Mouse (Mus musculus) urinary bladder, postnatal 25 days (tissue): ENCODE data around the gene Snapin.

Experiments used
- DNase-seq: peaks from one replicate; pipeline ENCODE4 v3.0.0; 2022; ENCODE audit warnings: low spot score

Snapin gene

GRCm38 (mm10) chr3:90505216-90505615 is 14.4 kb upstream of the Snapin start:
- DNase-seq = no peak

GRCm38 (mm10) chr3:90503444-90503843 is 12.6 kb upstream of the Snapin start:
- DNase-seq = no peak

GRCm38 (mm10) chr3:90497597-90497996 is 6.8 kb upstream of the Snapin start:
- no peak for DNase-seq

DNA sequence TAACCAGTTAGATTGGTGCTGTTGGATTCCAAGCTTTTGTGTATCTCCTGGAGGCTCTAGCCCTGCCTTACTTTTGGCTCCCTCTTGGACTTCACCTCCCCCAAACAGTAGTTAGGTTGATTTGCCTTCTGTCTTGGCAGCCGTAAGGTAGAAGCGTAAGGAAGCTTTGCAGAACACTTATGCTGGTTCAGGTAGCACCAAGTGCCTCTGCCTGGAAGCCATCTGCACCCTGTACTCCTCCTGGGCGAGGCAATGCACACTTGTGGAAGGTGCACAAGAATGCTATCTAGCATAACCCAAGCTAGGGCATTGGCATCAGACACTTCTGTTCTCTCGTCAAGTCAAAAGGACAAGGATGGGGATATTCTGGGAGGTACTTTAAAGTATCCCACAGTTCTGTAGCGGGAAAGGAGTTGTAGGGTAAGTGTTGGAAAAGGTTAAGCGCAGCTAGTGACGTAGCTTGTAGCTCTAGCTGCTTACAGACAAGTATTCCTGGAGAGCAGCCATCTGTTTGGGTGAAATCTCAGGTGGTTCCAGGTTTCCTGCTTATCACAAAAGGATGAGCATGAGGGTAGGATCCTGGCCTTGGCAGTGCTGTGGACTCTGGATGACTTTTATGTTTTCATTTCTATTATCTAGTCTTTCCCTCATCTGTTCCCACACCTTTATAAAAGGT is 5.2 kb upstream of the Snapin start:
- DNase-seq = no peak

DNA sequence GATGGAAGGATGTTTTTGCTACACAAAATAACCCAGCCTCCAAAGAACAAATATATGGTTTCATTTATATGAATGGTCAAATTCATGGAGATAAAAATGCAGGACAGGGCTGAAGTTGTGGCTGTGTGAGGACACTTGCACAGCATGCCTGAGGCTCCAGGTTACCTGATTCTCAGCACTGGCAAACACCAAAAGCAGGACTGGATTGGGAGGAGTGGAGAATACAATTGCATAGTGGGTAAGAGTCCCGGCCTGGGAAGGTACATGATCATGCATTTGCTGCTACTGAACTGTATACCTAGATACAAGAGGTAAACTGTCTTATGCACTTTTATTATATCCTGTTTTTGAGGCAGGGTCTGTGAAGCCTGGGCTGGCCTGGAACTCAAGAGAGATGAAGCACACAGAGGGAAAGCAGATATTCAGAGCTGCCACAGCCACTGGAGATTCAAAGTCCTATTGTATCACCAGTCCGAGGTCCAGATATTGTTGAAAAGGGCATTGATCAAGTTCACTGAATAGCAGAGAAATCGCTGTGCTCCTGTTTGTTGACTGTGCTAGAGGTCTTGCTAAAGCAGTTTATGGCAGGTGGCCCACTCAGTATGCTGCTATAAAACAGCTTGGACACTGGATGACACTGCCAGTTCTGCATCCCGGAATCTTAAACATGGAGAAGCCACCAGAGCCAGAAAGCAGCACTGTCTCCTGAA is 3.2 kb upstream of the Snapin start:
- DNase-seq = no peak

- no peak for DNase-seq
Observed at GRCm38 (mm10) chr3:90491350-90491749, 517 bp upstream of the Snapin start.

DNA sequence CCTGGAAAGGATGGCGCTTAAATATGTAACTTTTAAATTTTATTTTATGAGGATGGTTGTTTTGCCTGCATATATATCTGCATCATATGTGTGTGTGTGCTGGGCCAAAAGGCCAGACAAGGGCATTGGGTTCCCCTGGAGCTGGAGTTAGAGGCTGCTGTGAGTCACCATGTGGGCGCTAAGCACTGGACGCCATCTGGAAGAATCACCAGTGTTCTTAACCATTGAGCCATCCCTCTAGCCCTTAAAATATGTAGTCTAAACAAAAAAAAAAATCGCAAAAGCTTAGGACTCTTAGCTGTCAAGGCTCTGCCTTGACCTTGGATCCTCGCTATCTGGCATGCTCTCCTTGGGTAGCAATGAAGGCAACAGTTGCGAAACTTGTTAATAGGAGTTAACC is 2.3 kb downstream of the Snapin start:
- DNase-seq = no peak

DNA sequence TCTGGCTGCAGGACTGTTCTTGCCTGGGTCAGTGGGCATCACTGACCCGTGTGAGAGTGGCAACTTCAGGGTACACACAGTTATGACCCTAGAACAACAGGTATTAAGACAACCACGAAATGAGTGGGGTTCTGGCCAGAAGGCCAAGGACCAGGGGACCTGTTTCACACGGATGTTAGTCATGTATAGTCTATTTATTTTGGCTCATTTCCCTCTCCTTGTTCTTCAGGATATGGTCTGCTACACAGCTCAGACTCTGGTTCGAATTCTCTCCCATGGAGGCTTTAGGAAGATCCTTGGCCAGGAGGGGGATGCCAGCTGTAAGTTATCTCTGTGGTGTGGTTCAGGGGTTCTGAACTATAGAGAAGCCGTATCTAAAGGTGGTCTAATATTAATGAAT is 3.8 kb downstream of the Snapin start:
- DNase-seq = no peak

DNA sequence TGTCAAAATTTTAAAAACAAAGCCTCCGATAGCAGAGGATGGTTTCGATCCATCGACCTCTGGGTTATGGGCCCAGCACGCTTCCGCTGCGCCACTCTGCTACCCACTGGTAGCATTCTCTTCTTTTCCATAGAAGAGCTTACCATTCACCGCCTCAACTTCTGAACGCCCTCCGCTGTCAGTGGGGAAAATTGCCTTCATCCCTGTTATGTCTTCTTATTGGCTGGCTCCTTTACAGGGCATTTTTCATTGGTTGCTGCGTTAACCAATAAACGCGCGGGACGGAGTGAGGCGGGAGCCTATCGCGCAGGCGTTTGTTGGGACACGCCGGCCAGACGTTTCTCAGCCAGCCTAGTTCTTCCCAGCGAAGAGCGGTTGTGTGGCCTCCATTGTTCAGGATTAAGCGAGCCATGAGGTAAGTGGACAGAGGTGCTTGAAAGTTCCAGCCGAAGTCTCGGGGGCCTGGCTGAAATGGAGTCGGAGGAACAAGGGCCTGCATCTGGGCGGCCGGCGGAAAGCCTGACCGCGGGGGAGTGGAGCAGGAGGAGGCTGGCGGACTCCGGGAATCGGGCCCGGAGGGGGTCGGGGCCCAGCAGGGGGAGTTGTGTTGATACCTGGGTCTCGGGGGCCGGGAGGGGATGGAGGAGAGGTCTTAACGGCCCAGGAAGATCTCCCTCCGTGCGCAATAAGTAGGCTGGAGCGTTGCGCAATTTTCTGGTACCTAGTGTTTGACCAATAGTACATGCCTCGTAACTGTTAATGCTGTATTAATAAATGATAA is 14.8 kb downstream of the Snapin start, which contains the start of gene Ilf2:
Gene Ilf2, plus strand, starts transcription at position 296 of the 781 bp plus-strand sequence.
- peak; percentile 86 for DNase-seq

GRCm38 (mm10) chr3:90475151-90475830 is 15.5 kb downstream of the Snapin start:
- DNase-seq = no peak

- DNase-seq = peak; percentile 30
Observed at GRCm38 (mm10) chr3:90472213-90472612, 18.6 kb downstream of the Snapin start.

GRCm38 (mm10) chr3:90467618-90468300 is 23.1 kb downstream of the Snapin start:
- DNase-seq = no peak

- peak; percentile 44 for DNase-seq
Observed at GRCm38 (mm10) chr3:90466311-90466766, 24.5 kb downstream of the Snapin start.

DNA sequence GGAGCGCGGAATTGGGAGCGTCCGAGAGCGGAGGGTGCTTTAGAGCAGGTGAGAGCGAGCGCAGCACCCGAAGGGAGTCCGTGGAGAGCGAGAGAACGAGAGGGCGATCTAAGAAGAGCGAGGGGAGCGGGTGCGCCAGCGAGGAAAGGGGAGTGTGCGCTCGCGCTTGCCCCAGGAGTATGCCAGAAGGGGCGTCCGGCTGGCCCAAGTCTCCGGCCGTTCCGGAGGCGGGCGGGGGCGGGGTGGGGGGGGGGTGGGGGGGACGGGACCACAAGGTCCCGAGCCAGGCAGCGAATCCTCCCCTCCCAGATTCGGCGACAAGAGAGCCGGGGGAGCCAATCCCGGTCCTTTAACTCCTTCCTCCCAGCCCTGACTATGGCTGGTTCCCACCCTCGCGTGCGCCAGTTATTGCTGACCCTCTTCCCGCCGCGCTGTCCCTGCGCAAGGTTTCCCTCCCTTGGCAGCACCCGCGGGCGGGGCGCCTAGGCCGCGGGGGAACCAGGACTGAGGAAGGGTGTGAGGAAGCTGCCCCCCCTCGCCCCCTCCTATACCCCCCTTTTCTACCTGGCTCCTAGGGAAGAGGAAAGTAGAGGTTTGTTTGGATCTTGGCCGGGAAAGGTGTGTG is 25.0 kb downstream of the Snapin start, which contains the start of gene Npr1:
Gene Npr1, minus strand, starts transcription at position 181 of the 625 bp plus-strand sequence.
- DNase-seq = peak; percentile 19

- DNase-seq = peak; percentile 26
Observed at GRCm38 (mm10) chr3:90465081-90465685, 25.6 kb downstream of the Snapin start.

DNA sequence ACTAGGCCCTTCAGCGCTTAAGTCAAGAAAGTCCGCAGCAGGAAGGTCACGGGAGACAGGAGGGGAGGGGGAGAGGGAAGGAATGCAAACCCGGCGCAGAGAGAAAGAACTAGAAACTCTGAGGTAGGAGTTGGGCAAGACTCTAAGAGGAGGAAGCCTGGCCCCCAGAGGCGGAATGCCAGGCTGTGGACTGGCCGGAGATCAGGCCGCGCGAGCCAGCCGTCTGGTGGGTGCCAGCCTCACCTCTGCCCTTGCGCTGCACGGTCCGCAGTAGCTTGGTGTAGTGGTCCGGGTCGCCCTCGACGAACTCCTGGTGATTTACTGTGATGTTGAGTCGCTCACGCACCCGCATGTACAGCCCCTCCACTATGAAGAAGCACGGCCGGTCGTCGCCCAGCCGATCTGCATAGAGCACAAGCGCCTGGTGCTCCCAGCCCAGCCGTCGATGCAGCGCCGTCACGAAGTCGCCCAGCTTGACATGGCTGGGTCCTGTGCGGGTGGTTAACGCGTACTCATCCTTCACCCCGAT is 26.2 kb downstream of the Snapin start:
- DNase-seq = no peak

- DNase-seq = no peak
Observed at GRCm38 (mm10) chr3:90462579-90462978, 28.3 kb downstream of the Snapin start.

DNA sequence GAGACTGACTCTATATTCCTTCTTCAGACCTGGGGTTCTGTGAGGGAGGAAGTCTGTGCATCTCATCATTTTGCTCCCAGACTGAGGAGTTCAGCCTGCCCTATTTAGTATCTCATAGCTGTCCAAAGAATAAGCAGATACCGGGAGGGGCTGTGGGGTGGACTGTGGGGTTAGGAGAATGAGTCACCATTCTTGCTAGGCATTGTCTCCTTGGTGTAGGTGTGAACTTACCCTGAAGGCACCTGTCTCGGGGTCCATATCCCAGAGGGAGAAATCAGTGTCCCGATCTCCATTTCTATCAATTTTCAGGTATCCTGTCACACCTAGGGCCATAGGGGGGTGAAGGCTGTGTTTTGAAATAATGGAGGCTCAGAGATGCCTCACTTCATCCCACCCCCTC is 28.9 kb downstream of the Snapin start:
- no peak for DNase-seq

GRCm38 (mm10) chr3:90460315-90460714 is 30.5 kb downstream of the Snapin start:
- DNase-seq = no peak

DNA sequence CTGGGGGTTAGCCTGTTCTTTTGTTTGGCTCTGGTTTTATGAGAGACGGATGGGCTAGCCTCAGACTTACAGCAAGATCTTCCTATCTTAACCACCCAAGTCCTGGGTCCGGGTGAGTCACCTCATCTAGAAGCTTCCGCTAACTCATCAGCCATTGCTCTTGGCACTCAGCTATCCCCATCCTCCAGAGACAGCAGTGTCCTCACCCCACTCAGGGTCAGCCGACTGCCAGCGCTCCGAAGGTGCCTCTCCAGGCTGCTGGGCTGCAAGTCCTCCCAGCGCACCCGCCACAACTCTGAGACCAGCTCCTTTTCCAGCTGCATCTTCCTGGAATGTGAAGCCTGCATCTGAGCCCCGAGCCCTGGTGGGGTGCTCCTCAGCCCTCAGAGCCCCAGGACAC is 31.1 kb downstream of the Snapin start:
- DNase-seq = no peak
